Mouse (Mus musculus): ENCODE measurements around the gene Mrpl22.

DNA sequence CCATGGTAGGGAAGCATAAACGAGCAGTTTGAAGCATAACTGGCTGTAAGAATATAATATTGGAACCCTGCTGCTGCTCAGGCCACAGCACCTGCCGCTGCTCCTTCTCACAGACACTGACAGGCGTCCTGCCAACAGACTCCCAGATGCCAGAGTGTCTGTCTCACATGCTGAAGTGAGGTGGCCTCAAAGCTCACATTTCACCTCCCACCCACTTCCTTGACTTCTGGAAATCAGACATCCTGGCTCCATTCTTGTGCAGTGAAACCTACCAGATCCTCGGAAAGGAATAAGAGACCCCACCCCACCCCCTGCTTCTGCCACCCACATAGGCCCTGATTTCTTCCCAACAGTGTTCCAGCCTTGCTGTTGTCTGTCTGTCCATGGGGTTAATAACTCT lies 52.3 kb downstream of the Mrpl22 start:
- no peak for TF ChIP-seq GATA1 (IDR thresholded peaks at IDR 0.05; ENCODE audit: borderline replicate concordance, low read length)
- no peak for TF ChIP-seq FLI1 (IDR thresholded peaks at IDR 0.05; ENCODE audit: low read length)
